Mouse (Mus musculus) 416B (cell line): Measurements from ENCODE around the gene Hirip3.

Source experiments
- DNase-seq: peaks from one replicate; pipeline ENCODE4 v3.0.0; 2011; ENCODE audit warnings: low read depth

Gene Hirip3

GRCm38 (mm10) chr7:126914844-126915243, 53.1 kb downstream of the Hirip3 start:
- DNase-seq = no peak
